Mouse (Mus musculus): ENCODE measurements around the gene Sema3d.

Gene Sema3d

GRCm38 (mm10) chr5:12634227-12634980 lies 251.2 kb downstream of the Sema3d start:
- no peak for DNase-seq (ENCODE audit: low read depth, low spot score)

DNA sequence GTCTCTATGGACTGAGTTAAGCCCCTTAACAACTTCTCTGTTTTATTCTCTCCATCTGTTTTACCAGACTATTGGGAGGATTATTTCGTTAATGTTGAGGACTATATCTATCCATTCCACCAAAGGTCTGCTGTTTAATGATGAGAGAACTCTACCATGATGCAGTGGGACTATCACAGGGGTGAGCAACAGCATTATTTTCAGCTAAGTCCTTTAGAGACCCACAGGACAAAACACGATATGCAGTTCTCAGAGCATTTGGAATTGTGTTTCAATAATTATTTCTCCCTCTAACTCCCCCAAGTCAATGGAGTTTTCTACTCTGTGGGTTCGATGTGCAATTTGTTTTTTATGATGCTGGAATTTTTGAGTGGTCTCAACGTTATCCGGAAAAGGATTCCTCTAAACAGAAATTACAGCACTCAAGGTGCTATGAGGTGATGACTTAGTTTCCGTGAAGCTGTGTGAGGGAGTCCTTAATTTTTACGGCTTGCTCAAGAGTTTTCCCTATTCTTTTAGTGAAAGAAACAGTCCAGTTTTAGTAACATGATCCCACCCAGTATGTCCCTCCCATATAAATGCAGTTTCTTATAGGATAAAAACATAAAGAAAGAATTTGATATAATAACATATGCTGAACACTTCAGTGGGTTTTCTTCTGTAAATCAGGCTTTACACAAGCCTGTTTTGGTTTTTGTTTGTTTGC lies 254.7 kb downstream of the Sema3d start:
- no peak for DNase-seq (ENCODE audit: low read depth, low spot score)

All from forelimb bud, embryonic 11.5 days (tissue).